Mouse (Mus musculus) brain, embryonic 14.5 days (tissue): ENCODE results near the gene Ptcd1. TPM values are rescaled to one million over a fixed set of nuclear protein-coding genes. Genes with fewer than 3 reads are reported as not detected.
"Not testable (repeated sequence)": the region's sequence is repeated elsewhere in the genome, so short reads cannot be mapped to it uniquely, and the experiment has no call there.

Experiments used
- DNase-seq: peaks from one replicate; pipeline ENCODE4 v3.0.0-alpha.2; 2011; ENCODE audit warnings: low read depth
- CTCF ChIP-seq: fragments of 200-500 bp; IDR thresholded peaks from 2 replicates; pipeline ENCODE4 v1.5.1; 2012; ENCODE audit warnings: inconsistent platforms, mild to moderate bottlenecking, moderate library complexity, borderline replicate concordance; ENCODE audit not compliant: insufficient read depth, insufficient read length; ENCODE audit errors: extremely low read depth
- POLR2A ChIP-seq: fragments of 200-500 bp; IDR thresholded peaks from 2 replicates; pipeline ENCODE4 v1.6.1; 2012; ENCODE audit warnings: mild to moderate bottlenecking, inconsistent platforms, borderline replicate concordance; ENCODE audit not compliant: poor library complexity, insufficient read depth, insufficient read length, severe bottlenecking; ENCODE audit errors: extremely low read depth
- polyA plus RNA-seq: library from polyadenylated mRNA; depleted of rRNA; stranded (reverse); fragments of >200 nt; gene quantifications from 2 replicates; pipeline ENCODE4 v1.2.3, GENCODE M21; 2012; rRNA removed

Ptcd1 gene
- polyA plus RNA-seq, 1 experiment, result 20.3 TPM

DNA sequence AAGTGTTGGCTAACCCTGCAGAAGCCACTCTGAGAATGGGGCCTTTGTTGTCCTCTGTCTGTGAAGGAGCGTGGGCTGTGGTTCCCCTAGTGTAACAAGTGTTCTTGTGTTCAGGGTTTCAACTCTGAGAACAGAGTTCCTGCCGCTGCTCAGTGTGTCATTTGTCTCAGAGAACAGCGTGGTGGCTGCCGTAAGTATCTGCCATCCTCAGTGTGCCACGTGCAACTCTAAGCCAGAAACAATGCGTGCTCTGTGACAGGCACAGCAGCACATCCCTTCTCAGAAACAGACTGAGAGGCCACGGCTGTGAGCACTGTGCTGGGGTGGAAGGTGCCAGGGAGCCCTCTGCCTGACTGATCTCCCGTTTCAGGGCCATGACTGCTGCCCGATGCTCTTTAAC lies 62.6 kb downstream of the Ptcd1 start:
- no peak for TF ChIP-seq CTCF
- TF ChIP-seq POLR2A, result no peak
- DNase-seq, result peak; percentile 3

GRCm38 (mm10) chr5:145102706-145103105 lies 64.2 kb downstream of the Ptcd1 start:
- no peak for DNase-seq
- TF ChIP-seq CTCF (no peak), POLR2A (no peak)

DNA sequence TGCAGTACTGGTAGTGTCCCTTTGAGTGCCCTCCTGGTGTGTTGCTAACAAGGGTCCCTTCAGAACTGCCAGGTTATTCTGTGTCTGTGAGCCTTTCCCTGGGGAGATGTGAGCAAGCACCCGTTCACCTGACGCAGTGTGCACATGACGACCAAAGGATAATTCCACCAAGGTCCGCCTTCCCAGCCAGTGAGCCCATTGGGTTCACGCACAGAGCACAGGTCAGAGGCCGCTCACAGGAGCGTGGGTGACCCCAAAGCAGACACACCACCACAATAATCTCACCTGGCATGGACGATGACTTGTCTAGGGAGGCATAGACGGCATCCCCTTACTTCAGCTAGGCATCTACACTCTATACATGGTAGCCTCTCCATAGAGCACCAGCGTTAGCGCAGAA lies 65.5 kb downstream of the Ptcd1 start:
- not testable (repeated sequence) for DNase-seq

- DNase-seq, result no peak
- no peak for TF ChIP-seq CTCF
- no peak for TF ChIP-seq POLR2A
Measured at GRCm38 (mm10) chr5:145100960-145101359, 65.9 kb downstream of the Ptcd1 start.

- TF ChIP-seq POLR2A (no peak), CTCF (no peak)
- no peak for DNase-seq
Measured at GRCm38 (mm10) chr5:145098340-145098821, 68.5 kb downstream of the Ptcd1 start.

Other genes with a start within 250 kb of the Ptcd1 start
- 50.6 and 65.4 TPM in 2 replicates for gene Smurf1, start 201.3 kb downstream of the Ptcd1 start, polyA plus RNA-seq
- not detected in 2 replicates for gene Gm4871, start 134.4 kb downstream of the Ptcd1 start, polyA plus RNA-seq
- gene 1700018F24Rik, start 124.1 kb downstream of the Ptcd1 start, polyA plus RNA-seq, result not detected in 2 replicates
- gene Arpc1a, start 83.3 kb downstream of the Ptcd1 start, polyA plus RNA-seq, result 260 and 261 TPM in 2 replicates
- gene Kpna7, start 83.1 kb downstream of the Ptcd1 start, polyA plus RNA-seq, result not detected in 2 replicates
- gene Arpc1b, start 52.9 kb downstream of the Ptcd1 start, polyA plus RNA-seq, result 57.3 and 67.2 TPM in 2 replicates
- gene Pdap1, start 26.9 kb downstream of the Ptcd1 start, polyA plus RNA-seq, result 73.6 and 112 TPM in 2 replicates
- gene Bud31, start 26.7 kb downstream of the Ptcd1 start, polyA plus RNA-seq, result 121 and 148 TPM in 2 replicates
- gene Cpsf4, start 105 bp upstream of the Ptcd1 start, polyA plus RNA-seq, result 72.9 and 96.7 TPM in 2 replicates
- gene Atp5j2, start 25.0 kb upstream of the Ptcd1 start, polyA plus RNA-seq, result 220 and 254 TPM in 2 replicates
- 5.7 and 6.7 TPM in 2 replicates for gene Zkscan14, start 34.8 kb upstream of the Ptcd1 start, polyA plus RNA-seq
- gene Zkscan5, start 37.5 kb upstream of the Ptcd1 start, polyA plus RNA-seq, result 9.3 and 12.3 TPM in 2 replicates
- gene Zfp655, start 64.6 kb upstream of the Ptcd1 start, polyA plus RNA-seq, result 20.9 and 21.4 TPM in 2 replicates
- gene Zscan25, start 113.4 kb upstream of the Ptcd1 start, polyA plus RNA-seq, result 20.4 and 21.4 TPM in 2 replicates
- gene Cyp3a57, start 178.2 kb upstream of the Ptcd1 start, polyA plus RNA-seq, result not detected in 2 replicates